8 mouse cellular contexts compared by ENCODE assay signal in genomic region chr4:138463832-138464487, GRCm38 (mm10). TPM values are rescaled to one million over a fixed set of nuclear protein-coding genes. Genes with fewer than 3 reads are reported as not detected.
DNase-seq lines count a peak whose midpoint lies in the region; ATAC-seq lines count a peak whose summit lies in the region.

No protein-coding gene starts in this region.

- H3K4me3 ChIP-seq in limb, embryonic 11.5 days (ENCODE audit: low read depth, low read length), result no peak overlapping the region
- peak overlapping the region; percentile 46 for H3K4me3 ChIP-seq in midbrain, embryonic 10.5 days

- no peak overlapping the region for H3K9ac ChIP-seq in limb, embryonic 11.5 days (ENCODE audit: low read length)

- H3K4me2 ChIP-seq in limb, embryonic 11.5 days (ENCODE audit: low read depth, severe bottlenecking), result no peak overlapping the region

- peaks cover 20% of the 10 kb centered on the region for H3K4me1 ChIP-seq in limb, embryonic 11.5 days (ENCODE audit: control insufficient read depth, insufficient read depth, low read length)
- peaks cover 62% of the 10 kb centered on the region for H3K4me1 ChIP-seq in midbrain, embryonic 10.5 days

- 8% methylated on average over 11 of the region's 11 CpGs for WGBS in limb, embryonic 11.5 days
- WGBS in midbrain, embryonic 10.5 days, result 5% methylated on average over 11 of the region's 11 CpGs

- H3K27ac ChIP-seq in limb, embryonic 11.5 days (replicated peaks; ENCODE audit: low read depth, low read length), result no peak overlapping the region
- H3K27ac ChIP-seq in midbrain, embryonic 10.5 days (replicated peaks), result peak overlapping the region; percentile 93

- peak; percentile 33 for DNase-seq in thymus, postnatal 25 days
- DNase-seq in thymus, postnatal 10 days (ENCODE audit: low spot score in 2 of 2), result no peak
- DNase-seq in cerebellum, postnatal 14 days, result peak; percentile 73 to 83
- peak; percentile 73 for DNase-seq in gastrocnemius, postnatal 25 days
- DNase-seq in induced T-regulatory cell, adult 2 months (ENCODE audit: low read depth), result peak; percentile 82
- peak; percentile 47 for DNase-seq in limb, embryonic 11.5 days (ENCODE audit: low spot score)
- DNase-seq in midbrain, embryonic 10.5 days (ENCODE audit: low spot score), result no peak
- DNase-seq in splenic B cell, adult 2 months (ENCODE audit: low read depth, low spot score), result peak; percentile 72

- 0 out of 2 replicates have a peak, but pooled peaks have one; percentile 18 for ATAC-seq in limb, embryonic 11.5 days (ENCODE audit: insufficient number of reproducible peaks, low FRiP score, low TSS enrichment, low read depth)

- peaks cover 7% of the 10 kb centered on the region; the same call in 1 of the 2 replicates for H3K27me3 ChIP-seq in limb, embryonic 11.5 days (ENCODE audit: control insufficient read depth, insufficient read depth, low read length)
- H3K27me3 ChIP-seq in midbrain, embryonic 10.5 days (ENCODE audit: low read depth, poor library complexity, severe bottlenecking), result peaks cover 63% of the 10 kb centered on the region
- H3K27me3 ChIP-seq in splenic B cell, adult 2 months (ENCODE audit: control insufficient read depth, insufficient read depth, low read length, poor library complexity, severe bottlenecking), result no peaks in the 10 kb centered on the region

- H3K9me3 ChIP-seq in limb, embryonic 11.5 days (ENCODE audit: control insufficient read depth, low read length), result no peaks in the 10 kb centered on the region
- H3K9me3 ChIP-seq in midbrain, embryonic 10.5 days (replicated peaks), result no peaks in the 10 kb centered on the region

- no peaks in the 10 kb centered on the region for H3K36me3 ChIP-seq in limb, embryonic 11.5 days (ENCODE audit: control insufficient read depth, insufficient read depth, low read length)
- H3K36me3 ChIP-seq in midbrain, embryonic 10.5 days, result peaks cover 7% of the 10 kb centered on the region; the same call in 1 of the 2 replicates
- H3K36me3 ChIP-seq in splenic B cell, adult 2 months (ENCODE audit: control insufficient read depth, insufficient read depth, low read length, poor library complexity, severe bottlenecking), result no peaks in the 10 kb centered on the region

RNA-seq across cellular contexts. Expression of gene Camk2n1, which starts 9.8 kb away (rescaled TPM):
- 1 to 10 TPM; 4.2 to 5.5 TPM for total RNA-seq in gastrocnemius, postnatal 25 days (2021)
- polyA plus RNA-seq in limb, embryonic 11.5 days (2014; fragmentation: Nextera tagmentation; extraction: Ambion mirVana), result 0.99 and 1.0 TPM in 2 replicates
- 3.3 and 3.9 TPM in 2 replicates for polyA plus RNA-seq in midbrain, embryonic 10.5 days (2016; fragmentation: Nextera tagmentation; extraction: Ambion mirVana)

RNA-seq across cellular contexts. Expression of gene Mul1, which starts 29.5 kb away (rescaled TPM):
- total RNA-seq in gastrocnemius, postnatal 25 days (2021), result 10 to 100 TPM; 41.5 to 43.0 TPM
- polyA plus RNA-seq in limb, embryonic 11.5 days (2014; fragmentation: Nextera tagmentation; extraction: Ambion mirVana), result 19.6 and 21.6 TPM in 2 replicates
- 19.2 and 22.3 TPM in 2 replicates for polyA plus RNA-seq in midbrain, embryonic 10.5 days (2016; fragmentation: Nextera tagmentation; extraction: Ambion mirVana)

Comparison
In these comparisons a context has a peak if more than half of its experiments do, and no peak if none do; other contexts are left out.
1. DNase-seq: peak in thymus, postnatal 25 days (single experiment), cerebellum, postnatal 14 days (2 of 2), gastrocnemius, postnatal 25 days (single experiment), induced T-regulatory cell, adult 2 months (single experiment), limb, embryonic 11.5 days (single experiment) and splenic B cell, adult 2 months (single experiment); none in thymus, postnatal 10 days (0 of 2) and midbrain, embryonic 10.5 days (single experiment).